Mouse (Mus musculus) T-helper 1 cell (primary cell): ENCODE data around the gene Gm3278.
"Not testable (repeated sequence)": the region's sequence is repeated elsewhere in the genome, so short reads cannot be mapped to it uniquely, and the experiment has no call there.

ENCODE experiments used
- in situ Hi-C: fragments of 300-600 bp; cut with MboI, MseI; formaldehyde crosslinking; loops from one replicate; pipeline ENCODE4 v1.15.1; 2025; ENCODE audit warnings: high pct_unique_total_duplicates

Gene Gm3278

GRCm38 (mm10) chr14:4892116-4892515, at the start of gene Gm3278:
TSS of gene Gm3278 (plus strand) at chr14:4892416.
- in situ Hi-C loops: not testable (repeated sequence)

- in situ Hi-C loops: loop anchor here (10.0 kb wide), 1 partner anchor 1569 kb away; no protein-coding TSS in a partner anchor
Observed at GRCm38 (mm10) chr14:4855299-4855980, 36.8 kb upstream of the Gm3278 start, which contains the start of gene Gm3264. TSS of gene Gm3264 (plus strand) at chr14:4855576.
